Comparison of ENCODE assay signal across 8 mouse cellular contexts in genomic region chr13:100786414-100786867, GRCm38 (mm10). TPM values are rescaled to one million over a fixed set of nuclear protein-coding genes. Genes with fewer than 3 reads are reported as not detected.
A peak's percentile ranks its signal among the peaks of the same experiment; 100 is the strongest.
DNase-seq lines count a peak whose midpoint lies in the region; ATAC-seq lines count a peak whose summit lies in the region.

Gene Ccnb1, minus strand, starts transcription at chr13:100786570.

- peaks cover 40% of the 10 kb centered on the region for H3K79me2 ChIP-seq in macrophage (ENCODE audit: inconsistent target)

- H3K9ac ChIP-seq in hindbrain, embryonic 16.5 days (ENCODE audit: low read depth, low read length), result peak within 1 kb of the TSS; percentile 62

- H3K27me3 ChIP-seq in hindbrain, embryonic 16.5 days (replicated peaks; ENCODE audit: control insufficient read depth, insufficient read depth, low read length), result no peaks in the 10 kb centered on the region

- no peak within 1 kb of the TSS for H3K27ac ChIP-seq in hindbrain, embryonic 16.5 days (ENCODE audit: low read depth, low read length)
- H3K27ac ChIP-seq in macrophage, result peak within 1 kb of the TSS; percentile 85

- H3K4me1 ChIP-seq in hindbrain, embryonic 16.5 days (ENCODE audit: control insufficient read depth, insufficient read depth, low read depth, low read length), result peaks cover 6% of the 10 kb centered on the region

- H3K9me3 ChIP-seq in hindbrain, embryonic 16.5 days (ENCODE audit: control insufficient read depth, low read length), result no peaks in the 10 kb centered on the region

- 0% methylated on average over 34 of the region's 35 CpGs for WGBS in hindbrain, embryonic 16.5 days
- WGBS in macrophage (ENCODE audit: missing documents), result 0% methylated on average over 29 of the region's 35 CpGs

- ATAC-seq in hindbrain, embryonic 16.5 days, result peak; percentile 100

- peak within 1 kb of the TSS; percentile 100 for H3K4me2 ChIP-seq in hindbrain, embryonic 16.5 days (ENCODE audit: low read length)

- DNase-seq in R1 (ENCODE audit: low read depth, low spot score), result peak; percentile 97
- DNase-seq in cerebellum, postnatal 25 days, result peak; percentile 90 to 95
- peak; percentile 80 to 87 for DNase-seq in frontal cortex, postnatal 36 days (ENCODE audit: low spot score in 2 of 2)
- DNase-seq in left cerebral cortex, adult 18-20 months (ENCODE audit: low spot score in 2 of 2), result peak; percentile 83 to 87
- peak; percentile 89 for DNase-seq in right cerebral cortex, adult 18-20 months
- DNase-seq in urinary bladder, postnatal 10 days (ENCODE audit: low spot score), result peak; percentile 73

- H3K4me3 ChIP-seq in hindbrain, embryonic 16.5 days (ENCODE audit: low read length), result peak within 1 kb of the TSS; percentile 69
- H3K4me3 ChIP-seq in macrophage (ENCODE audit: inconsistent target), result peak within 1 kb of the TSS; percentile 97

- H3K36me3 ChIP-seq in hindbrain, embryonic 16.5 days (ENCODE audit: control insufficient read depth, insufficient read depth, low read length), result no peaks in the 10 kb centered on the region
- no peaks in the 10 kb centered on the region for H3K36me3 ChIP-seq in macrophage (ENCODE audit: inconsistent target)

RNA-seq across cellular contexts. Expression of gene Ccnb1, which starts in this region (rescaled TPM):
- 42.4 and 52.9 TPM in 2 replicates for polyA plus RNA-seq in hindbrain, embryonic 16.5 days (2015; fragmentation: Nextera tagmentation; extraction: Ambion mirVana)
- total RNA-seq in left cerebral cortex, adult 18-20 months (2021), result under 1 TPM; 0.47 to 0.67 TPM
- 10 to 100 TPM in 2 of 26 experiments, 1 to 10 TPM in 20, under 1 TPM in 4; 0.57 to 31.0 (median 3.5) TPM for total RNA-seq in macrophage (2018; cell fraction: chromatin; rRNA removed)
- 1 to 10 TPM; 1.9 to 9.2 (median 3.3) TPM for total RNA-seq in macrophage (2018; cell fraction: cytosol; rRNA removed)
- 10 to 100 TPM in 1 of 26 experiments, 1 to 10 TPM in 25; 1.4 to 16.0 (median 3.4) TPM for total RNA-seq in macrophage (2018; cell fraction: nucleus; rRNA removed)
- polyA plus RNA-seq in macrophage (2018), result 1.8 to 7.7 TPM (median 6.2 TPM) in 3 replicates

Comparison
In these comparisons a context has a peak if more than half of its experiments do, and no peak if none do; other contexts are left out.
1. Peak in DNase-seq in left cerebral cortex, adult 18-20 months; RNA of the gene not detected or under 1 TPM.